Mouse (Mus musculus) heart, postnatal 0 days (tissue): ENCODE results near the gene Tex14. TPM values are rescaled to one million over a fixed set of nuclear protein-coding genes. Genes with fewer than 3 reads are reported as not detected.
"Not testable (repeated sequence)": the region's sequence is repeated elsewhere in the genome, so short reads cannot be mapped to it uniquely, and the experiment has no call there.

ENCODE experiments used
- ATAC-seq: fragments of 200-750 bp; cut with Nextera tagmentation; 2 replicates; pipeline ENCODE4 v1.8.0; 2017; ENCODE audit warnings: low read depth, moderate number of reproducible peaks, moderate library complexity; ENCODE audit not compliant: insufficient read depth
- DNase-seq: peaks from one replicate; pipeline ENCODE4 v3.0.0-alpha.2; 2016; ENCODE audit warnings: low spot score
- H3K27ac ChIP-seq: fragments of 300-500 bp; sonication (generic); 2 replicates; pipeline ENCODE4 v1.5.1; 2014; ENCODE audit warnings: low read depth, mild to moderate bottlenecking
- H3K27me3 ChIP-seq: fragments of 300-500 bp; sonication (generic); 2 replicates; pipeline ENCODE4 v1.6.1; 2014; ENCODE audit warnings: low read length, mixed read lengths; ENCODE audit not compliant: control insufficient read depth, insufficient read depth
- H3K36me3 ChIP-seq: fragments of 300-500 bp; sonication (generic); replicated peaks from 2 replicates; pipeline ENCODE4 v1.6.1; 2014; ENCODE audit warnings: low read length, mixed read lengths; ENCODE audit not compliant: control insufficient read depth, insufficient read depth
- H3K4me1 ChIP-seq: fragments of 300-500 bp; sonication (generic); 2 replicates; pipeline ENCODE4 v1.6.1; 2014; ENCODE audit warnings: antibody characterized with exemption; ENCODE audit not compliant: control insufficient read depth, insufficient read depth
- H3K4me2 ChIP-seq: fragments of 300-500 bp; sonication (generic); 2 replicates; pipeline ENCODE4 v1.6.1; 2014; ENCODE audit warnings: low read depth, mild to moderate bottlenecking, low read length, moderate library complexity
- H3K4me3 ChIP-seq: fragments of 300-500 bp; sonication (generic); 2 replicates; pipeline ENCODE4 v1.5.1; 2014; ENCODE audit warnings: low read depth, low read length
- H3K9ac ChIP-seq: fragments of 300-500 bp; sonication (generic); replicated peaks from 2 replicates; pipeline ENCODE4 v1.6.1; 2014; ENCODE audit warnings: low read depth, low read length, mixed read lengths
- H3K9me3 ChIP-seq: fragments of 300-500 bp; sonication (generic); replicated peaks from 2 replicates; pipeline ENCODE4 v1.6.1; 2016; ENCODE audit warnings: low read length; ENCODE audit not compliant: control insufficient read depth
- CTCF ChIP-seq: IDR thresholded peaks from 2 replicates; pipeline ENCODE4 v1.5.1; 2016; ENCODE audit warnings: antibody characterized with exemption, control low read depth, low read depth
- EP300 ChIP-seq: IDR thresholded peaks from 2 replicates; pipeline ENCODE4 v1.6.1; 2016; ENCODE audit warnings: antibody characterized with exemption, low read depth
- WGBS: fragments of 180-500 bp; shearing (Covaris S2); extraction: QIAGEN DNeasy Blood & Tissue Kit; methylation state at CpG from one replicate; pipeline ENCODE4 v1.1.7; 2014; 5-methylcytosine and 5-hydroxymethylcytosine counted together
- polyA plus RNA-seq: library from polyadenylated mRNA; unstranded; fragments of >200 nt; fragmentation: Nextera tagmentation; extraction: Ambion mirVana; gene quantifications from 2 replicates; pipeline ENCODE4 v1.2.1, GENCODE M21; 2015
- total RNA-seq: library from RNA; depleted of rRNA; stranded (reverse); fragments of >200 nt; gene quantifications from 2 replicates; pipeline ENCODE4 v1.2.3, GENCODE M21; 2014; ENCODE audit warnings: low replicate concordance

The Tex14 gene
- total and polyA plus RNA-seq, 2 experiments from 2014 or later = 0.22 to 0.46 TPM

GRCm38 (mm10) chr11:87422511-87423340 lies 17.9 kb downstream of the Tex14 start:
- Histone ChIP-seq H3K4me2 (peak overlapping the region; percentile 63), H3K36me3 (no peaks in the 10 kb centered on the region), H3K4me3 (peak overlapping the region; percentile 45), H3K27ac (peak overlapping the region; percentile 89), H3K9ac (peak overlapping the region; percentile 57), H3K27me3 (no peaks in the 10 kb centered on the region), H3K9me3 (no peaks in the 10 kb centered on the region), H3K4me1 (0 out of 2 replicates have a peak, but pooled peaks cover 4% of the 10 kb centered on the region)
- peak; percentile 94 for TF ChIP-seq EP300
- no peak for TF ChIP-seq CTCF
- WGBS = under 1% methylated on average over 26 of the region's 26 CpGs
- DNase-seq (peak; percentile 94), ATAC-seq (peak; percentile 81)

- 0 out of 2 replicates have a peak, but pooled peaks cover 4% of the 10 kb centered on the region for H3K4me1 ChIP-seq
- peak overlapping the region; percentile 89 for H3K27ac ChIP-seq
- H3K4me3 ChIP-seq = no peak overlapping the region
- ATAC-seq (no peak), DNase-seq (no peak)
- H3K9me3 ChIP-seq = no peaks in the 10 kb centered on the region
- H3K36me3 ChIP-seq = no peaks in the 10 kb centered on the region
- 28% methylated on average over 6 of the region's 6 CpGs for WGBS
- TF ChIP-seq EP300 (no peak), CTCF (no peak)
- no peak overlapping the region for H3K9ac ChIP-seq
- H3K27me3 ChIP-seq = no peaks in the 10 kb centered on the region
- H3K4me2 ChIP-seq = 0 out of 2 replicates have a peak overlapping the region, but pooled peaks have one; percentile 63
Observed at GRCm38 (mm10) chr11:87423551-87424325, 18.9 kb downstream of the Tex14 start.

GRCm38 (mm10) chr11:87426121-87426449 lies 21.2 kb downstream of the Tex14 start:
- peak overlapping the region; percentile 77 for H3K27ac ChIP-seq
- peak overlapping the region; percentile 51 for H3K9ac ChIP-seq
- H3K36me3 ChIP-seq = no peaks in the 10 kb centered on the region
- ATAC-seq (no peak; the same call in 1 of the 2 replicates), DNase-seq (no peak)
- WGBS = 0% methylated on average over 7 of the region's 7 CpGs
- peak overlapping the region; percentile 44 for H3K4me3 ChIP-seq
- H3K9me3 ChIP-seq = no peaks in the 10 kb centered on the region
- TF ChIP-seq CTCF = no peak
- TF ChIP-seq EP300 = no peak
- H3K4me1 ChIP-seq = 0 out of 2 replicates have a peak, but pooled peaks cover 4% of the 10 kb centered on the region
- no peaks in the 10 kb centered on the region for H3K27me3 ChIP-seq
- peak overlapping the region; percentile 61 for H3K4me2 ChIP-seq

- H3K27me3 ChIP-seq, H3K9me3 ChIP-seq, H3K36me3 ChIP-seq, H3K4me1 ChIP-seq: not testable (repeated sequence)
- TF ChIP-seq EP300 = peak; percentile 93
- H3K9ac ChIP-seq = peak overlapping the region; percentile 51
- H3K4me3 ChIP-seq = peak overlapping the region; percentile 44
- H3K27ac ChIP-seq = peak overlapping the region; percentile 77
- 1% methylated on average over 24 of the region's 24 CpGs for WGBS
- ATAC-seq (peak; percentile 82), DNase-seq (peak; percentile 94)
- H3K4me2 ChIP-seq = peak overlapping the region; percentile 61
Observed at GRCm38 (mm10) chr11:87426450-87427250, 21.8 kb downstream of the Tex14 start.

GRCm38 (mm10) chr11:87427273-87428050 lies 22.6 kb downstream of the Tex14 start:
- Histone ChIP-seq H3K4me2 (no peak overlapping the region), H3K9ac (no peak overlapping the region), H3K36me3 (no peaks in the 10 kb centered on the region), H3K9me3 (no peaks in the 10 kb centered on the region), H3K27me3 (no peaks in the 10 kb centered on the region), H3K27ac (peak overlapping the region; percentile 77), H3K4me3 (no peak overlapping the region), H3K4me1 (no peaks in the 10 kb centered on the region)
- ATAC-seq (no peak), DNase-seq (peak; percentile 16)
- 55% methylated on average over 1 of the region's 1 CpGs for WGBS
- TF ChIP-seq CTCF (no peak), EP300 (no peak)
